Mouse (Mus musculus): ENCODE data around the gene Fam181a. TPM values are rescaled to one million over a fixed set of nuclear protein-coding genes. Genes with fewer than 3 reads are reported as not detected.

Gene Fam181a
- polyA plus RNA-seq (2017; shearing (Covaris generic)): not detected

DNA sequence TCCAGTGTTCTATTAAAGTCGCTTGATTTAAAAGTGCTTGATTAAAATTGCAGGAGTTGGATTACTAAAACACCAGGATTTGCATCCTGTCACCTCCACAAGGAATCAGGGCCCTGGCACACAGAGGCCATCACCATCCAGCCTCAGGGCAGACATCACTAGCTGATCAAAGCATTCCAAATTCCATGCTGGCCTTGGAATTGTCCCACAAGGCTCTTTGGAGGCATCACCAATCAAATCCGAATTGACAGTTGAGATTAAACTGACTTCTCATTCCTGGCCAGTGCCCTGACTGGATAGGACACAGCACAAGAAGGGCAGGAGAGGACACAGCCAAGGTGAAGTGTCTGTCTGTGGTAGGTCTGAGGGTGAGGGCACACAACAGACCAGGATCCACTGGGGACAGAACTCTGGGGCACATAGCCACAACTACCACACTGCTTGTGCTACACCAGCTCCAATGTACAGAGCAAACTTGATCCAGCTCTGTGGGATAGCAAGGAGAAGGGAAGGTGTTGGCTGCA lies at the start of gene Fam181a:
TSS of gene Fam181a (plus strand) at position 232 of the 524 bp plus-strand sequence.

GRCm38 (mm10) chr12:103355746-103356414 lies 45.1 kb downstream of the Fam181a start, which contains the start of gene Asb2:
Gene Asb2 (minus strand): TSS chr12:103356001.

Other genes starting within 250 kb of the Fam181a start
- not detected for gene Prima1, start 68.8 kb upstream of the Fam181a start, polyA plus RNA-seq (2017; shearing (Covaris generic))
- 6.9 TPM for gene Asb2, start 45.0 kb downstream of the Fam181a start, polyA plus RNA-seq (2017; shearing (Covaris generic))
- gene Otub2, start 77.7 kb downstream of the Fam181a start, polyA plus RNA-seq (2017; shearing (Covaris generic)): 2.2 TPM
- 1.4 TPM for gene 9330161L09Rik, start 96.8 kb downstream of the Fam181a start, polyA plus RNA-seq (2017; shearing (Covaris generic))
- 242 TPM for gene Ddx24, start 114.9 kb downstream of the Fam181a start, polyA plus RNA-seq (2017; shearing (Covaris generic))
- gene Ifi27, start 123.2 kb downstream of the Fam181a start, polyA plus RNA-seq (2017; shearing (Covaris generic)): 407 TPM
- gene Ifi27l2a, start 132.7 kb downstream of the Fam181a start, polyA plus RNA-seq (2017; shearing (Covaris generic)): 1,924 TPM
- gene Ifi27l2b, start 146.2 kb downstream of the Fam181a start, polyA plus RNA-seq (2017; shearing (Covaris generic)): not detected
- gene Ppp4r4, start 221.3 kb downstream of the Fam181a start, polyA plus RNA-seq (2017; shearing (Covaris generic)): not detected

Data from CD4-positive, CD25-positive, alpha-beta regulatory T cell, adult 9 weeks (primary cell).